Mouse (Mus musculus) left cerebral cortex, adult 9 months (tissue): ENCODE results near the gene Hoxd3.

Experiments used
- DNase-seq, 2 experiments: peaks; one replicate each; pipeline ENCODE4 v3.0.0; 2022; ENCODE audit warnings: low spot score in 2 of 2

Gene Hoxd3

DNA sequence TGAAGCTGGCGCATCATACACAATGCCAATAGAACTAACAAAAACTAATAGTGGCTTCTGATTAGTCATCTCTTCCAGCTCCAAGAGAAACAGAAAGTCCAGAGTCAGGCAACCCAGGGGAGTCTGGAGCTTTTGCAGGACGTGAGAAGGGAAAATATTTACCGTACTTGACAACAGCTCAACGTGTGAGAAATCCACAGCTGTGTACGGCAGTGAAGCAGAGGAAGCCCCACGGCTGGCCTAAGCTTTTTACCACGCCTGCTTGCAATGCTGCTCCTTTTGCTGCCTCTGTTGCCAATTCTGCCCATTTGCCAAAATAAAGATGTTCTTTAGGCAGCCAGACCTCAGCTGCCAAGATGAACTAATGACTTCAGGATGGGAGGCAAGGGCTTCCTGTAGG, 83.8 kb downstream of the Hoxd3 start:
- DNase-seq: no peak
